Mouse (Mus musculus) spleen, postnatal 0 days (tissue): ENCODE results near the gene Btg1. TPM values are rescaled to one million over a fixed set of nuclear protein-coding genes. Genes with fewer than 3 reads are reported as not detected.

Experiments used
- polyA plus RNA-seq: library from polyadenylated mRNA; unstranded; fragments of >200 nt; fragmentation: Nextera tagmentation; extraction: Ambion mirVana; gene quantifications from 2 replicates; pipeline ENCODE4 v1.2.1, GENCODE M21; 2015

Gene Btg1
- 50.7 and 57.8 TPM in 2 replicates for polyA plus RNA-seq

DNA sequence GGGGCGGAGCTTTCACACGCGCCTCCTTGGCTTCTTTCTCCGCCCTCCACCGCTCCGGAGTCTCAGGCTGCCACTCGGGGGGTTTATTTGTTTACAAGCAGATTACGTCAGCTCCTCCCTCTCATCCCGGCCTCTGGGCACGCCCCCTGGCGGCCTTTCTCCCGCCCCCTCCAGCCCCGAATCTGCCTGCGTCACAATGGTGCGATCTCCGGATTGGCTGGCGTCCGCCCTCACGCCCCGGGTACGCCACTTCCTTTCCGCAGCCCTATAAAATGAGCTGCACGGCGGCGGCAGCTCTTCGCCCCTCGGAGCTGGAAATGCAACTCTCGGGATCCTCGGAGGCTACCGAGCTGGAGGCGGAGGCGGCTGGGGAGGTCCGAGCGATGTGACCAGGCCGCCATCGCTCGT, at the start of gene Btg1:
TSS of gene Btg1 (plus strand) at position 298 of the 408 bp plus-strand sequence.

